Mouse (Mus musculus) liver, embryonic 12.5 days (tissue): ENCODE data around the gene Pqlc2. TPM values are rescaled to one million over a fixed set of nuclear protein-coding genes. Genes with fewer than 3 reads are reported as not detected.

Experiments used
- ATAC-seq: fragments of 200-750 bp; cut with Nextera tagmentation; 2 replicates; pipeline ENCODE4 v1.8.0; 2017; ENCODE audit warnings: moderate number of reproducible peaks, mild to moderate bottlenecking, moderate library complexity
- H3K27ac ChIP-seq: fragments of 300-500 bp; sonication (generic); 2 replicates; pipeline ENCODE4 v1.5.1; 2016; ENCODE audit warnings: mild to moderate bottlenecking
- H3K27me3 ChIP-seq: fragments of 300-500 bp; sonication (generic); replicated peaks from 2 replicates; pipeline ENCODE4 v1.6.1; 2016; ENCODE audit warnings: mild to moderate bottlenecking, moderate library complexity
- H3K36me3 ChIP-seq: fragments of 300-500 bp; sonication (generic); 2 replicates; pipeline ENCODE4 v1.6.1; 2016; ENCODE audit warnings: mild to moderate bottlenecking, moderate library complexity
- H3K4me1 ChIP-seq: fragments of 300-500 bp; sonication (generic); 2 replicates; pipeline ENCODE4 v1.6.1; 2016
- H3K4me2 ChIP-seq: fragments of 300-500 bp; sonication (generic); 2 replicates; pipeline ENCODE4 v1.6.1; 2016; ENCODE audit warnings: mild to moderate bottlenecking, moderate library complexity
- H3K4me3 ChIP-seq: fragments of 300-500 bp; sonication (generic); 2 replicates; pipeline ENCODE4 v1.5.1; 2016; ENCODE audit warnings: mild to moderate bottlenecking, moderate library complexity
- H3K9ac ChIP-seq: fragments of 300-500 bp; sonication (generic); 2 replicates; pipeline ENCODE4 v1.6.1; 2016; ENCODE audit warnings: mild to moderate bottlenecking, moderate library complexity
- H3K9me3 ChIP-seq: fragments of 300-500 bp; sonication (generic); replicated peaks from 2 replicates; pipeline ENCODE4 v1.6.1; 2016; ENCODE audit warnings: mild to moderate bottlenecking, moderate library complexity
- WGBS: fragments of 180-500 bp; shearing (Covaris S2); methylation state at CpG from one replicate; pipeline ENCODE4 v1.1.7; 2016; ENCODE audit not compliant: insufficient replicate concordance; 5-methylcytosine and 5-hydroxymethylcytosine counted together
- polyA plus RNA-seq: library from polyadenylated mRNA; unstranded; fragments of >200 nt; fragmentation: Nextera tagmentation; extraction: Ambion mirVana; gene quantifications from 2 replicates; pipeline ENCODE4 v1.2.1, GENCODE M21; 2016

Pqlc2 gene
- polyA plus RNA-seq, 1 experiment from 2014 or later, result 9.5 TPM

DNA sequence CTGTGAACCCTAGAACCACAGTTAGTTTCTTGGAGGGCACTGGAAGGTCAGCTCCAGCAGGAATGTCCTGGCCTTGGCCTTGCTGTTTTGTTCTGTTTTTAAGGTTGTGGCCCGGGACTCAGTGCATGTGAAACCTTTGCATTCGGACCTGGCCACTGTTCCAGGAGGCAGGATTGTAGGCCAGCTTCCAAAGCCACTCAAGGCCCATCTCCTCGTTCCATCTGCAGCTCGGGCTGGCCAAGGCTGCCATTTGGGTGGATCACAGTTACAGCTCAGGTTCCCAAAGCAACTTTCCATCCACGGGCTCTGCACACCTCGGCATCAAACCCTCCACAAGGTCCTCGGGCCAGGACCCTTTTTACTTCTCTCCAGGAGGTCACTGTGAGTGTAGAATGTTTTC is 35.9 kb downstream of the Pqlc2 start:
- Histone ChIP-seq H3K27me3 (no peaks in the 10 kb centered on the region), H3K4me2 (no peak overlapping the region), H3K36me3 (peaks cover 72% of the 10 kb centered on the region), H3K9ac (no peak overlapping the region), H3K4me3 (no peak overlapping the region), H3K4me1 (no peaks in the 10 kb centered on the region), H3K27ac (no peak overlapping the region), H3K9me3 (no peaks in the 10 kb centered on the region)
- WGBS, result 80% methylated on average over 7 of the region's 7 CpGs
- no peak for ATAC-seq

DNA sequence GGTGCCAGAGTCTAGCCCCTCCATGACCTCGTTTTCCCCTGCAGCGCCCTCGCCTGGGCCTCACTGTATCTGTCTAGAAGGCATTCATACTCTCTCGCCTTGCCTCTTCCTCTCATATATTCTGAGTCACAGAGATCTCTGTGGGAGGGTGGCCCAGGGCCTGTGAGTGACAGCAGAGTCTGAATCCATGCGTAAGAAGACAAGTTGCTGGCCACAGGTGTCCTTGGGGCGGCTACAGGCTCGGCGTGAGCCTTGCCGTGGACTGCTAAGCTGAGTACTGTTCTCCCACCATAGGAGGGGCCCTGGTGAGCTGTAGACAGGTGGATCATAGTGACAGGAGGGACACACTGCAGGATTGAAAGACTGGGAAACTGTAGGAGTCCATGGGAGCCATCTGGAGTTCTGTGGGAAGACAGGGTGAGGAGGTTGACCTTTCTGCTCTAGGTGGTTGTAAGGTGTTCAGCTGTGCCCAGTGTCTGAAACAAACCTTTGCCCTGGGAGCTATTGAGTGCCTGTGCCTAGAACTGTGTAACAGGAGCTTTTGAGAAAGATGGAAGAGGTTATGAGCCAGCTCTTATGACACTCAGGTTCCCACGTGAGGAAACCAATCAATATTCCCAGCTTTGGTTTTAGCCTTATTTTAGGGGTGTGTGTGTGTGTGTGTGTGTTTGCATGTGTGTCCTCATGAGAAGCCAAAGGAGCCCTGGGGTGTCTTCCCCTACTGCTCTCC is 37.4 kb downstream of the Pqlc2 start:
- H3K9me3 ChIP-seq, result no peaks in the 10 kb centered on the region
- H3K4me2 ChIP-seq, result no peak overlapping the region
- H3K27me3 ChIP-seq, result no peaks in the 10 kb centered on the region
- no peaks in the 10 kb centered on the region for H3K4me1 ChIP-seq
- H3K27ac ChIP-seq, result no peak overlapping the region
- WGBS, result 78% methylated on average over 10 of the region's 10 CpGs
- no peak overlapping the region for H3K9ac ChIP-seq
- H3K36me3 ChIP-seq, result peaks cover 80% of the 10 kb centered on the region
- ATAC-seq, result no peak
- H3K4me3 ChIP-seq, result no peak overlapping the region

DNA sequence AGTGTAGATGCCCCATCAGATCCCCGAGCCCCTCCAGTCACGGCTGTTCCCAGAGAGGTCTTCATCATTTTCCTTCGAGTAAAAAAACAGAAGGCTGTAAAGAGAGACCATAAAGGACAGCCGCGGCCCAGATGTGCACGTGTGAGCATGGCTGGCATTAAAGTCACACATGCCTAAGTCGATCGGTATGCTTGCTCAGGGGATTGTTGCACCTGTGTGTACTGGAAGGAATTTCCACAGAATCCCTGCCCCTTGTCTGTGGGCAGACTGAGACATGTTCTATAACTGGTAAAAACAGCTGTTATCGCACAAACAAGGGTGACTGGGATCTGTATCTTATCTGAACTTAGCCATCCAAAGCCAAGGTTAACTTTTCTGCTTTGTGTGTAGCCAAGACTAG is 38.9 kb downstream of the Pqlc2 start:
- 85% methylated on average over 9 of the region's 9 CpGs for WGBS
- ATAC-seq, result no peak
- H3K27ac ChIP-seq, result no peak overlapping the region

DNA sequence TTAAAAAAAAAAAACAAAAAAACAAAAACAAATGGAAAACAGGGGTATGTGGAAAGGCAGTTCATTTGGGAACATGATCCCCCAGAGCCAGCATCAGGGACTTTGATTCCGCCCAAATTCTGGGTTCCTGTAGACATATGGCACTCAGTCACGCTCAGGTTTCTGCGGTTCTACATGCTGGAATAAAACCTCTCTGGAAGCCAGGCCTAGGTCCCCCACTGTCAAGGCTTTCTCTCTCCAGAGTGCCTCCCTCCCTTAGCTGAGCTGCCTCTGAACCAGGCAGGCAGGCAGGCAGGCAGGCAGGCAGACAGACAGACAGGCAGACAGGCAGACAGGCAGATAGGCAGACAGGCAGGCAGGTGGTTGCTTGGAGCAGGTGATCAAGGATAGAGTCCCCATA is 40.3 kb downstream of the Pqlc2 start:
- Histone ChIP-seq H3K4me2 (no peak overlapping the region), H3K9me3 (no peaks in the 10 kb centered on the region), H3K4me3 (no peak overlapping the region), H3K9ac (no peak overlapping the region), H3K36me3 (peaks cover 89% of the 10 kb centered on the region), H3K27ac (no peak overlapping the region), H3K4me1 (no peaks in the 10 kb centered on the region), H3K27me3 (no peaks in the 10 kb centered on the region)
- 88% methylated on average over 3 of the region's 3 CpGs for WGBS
- ATAC-seq, result no peak

More for the DNA sequence above, 38.9 kb downstream of the Pqlc2 start:
- Histone ChIP-seq H3K9ac (no peak overlapping the region), H3K9me3 (no peaks in the 10 kb centered on the region), H3K27me3 (no peaks in the 10 kb centered on the region), H3K36me3 (peaks cover 86% of the 10 kb centered on the region), H3K4me1 (no peaks in the 10 kb centered on the region), H3K4me2 (no peak overlapping the region), H3K4me3 (no peak overlapping the region)

DNA sequence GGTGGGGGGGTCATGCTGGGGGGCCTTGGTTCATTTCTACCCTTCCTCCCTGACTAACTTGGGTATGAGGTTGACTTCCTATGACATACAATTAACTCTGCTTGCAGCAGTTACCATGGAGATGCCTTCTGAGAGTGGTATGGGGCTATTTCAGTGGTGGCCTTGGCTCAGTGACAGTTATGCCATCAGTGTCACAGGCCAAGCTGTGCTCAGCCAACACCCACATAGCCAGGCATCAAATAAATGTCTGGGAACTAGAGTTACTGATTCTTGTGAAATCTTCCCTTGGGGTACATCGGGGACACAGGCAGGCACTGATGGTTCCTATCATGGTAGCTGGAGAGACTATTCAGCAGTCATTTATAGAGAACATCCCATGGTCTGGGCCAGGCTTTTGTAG is 42.3 kb downstream of the Pqlc2 start:
- H3K9me3 ChIP-seq, result no peaks in the 10 kb centered on the region
- ATAC-seq, result no peak
- no peak overlapping the region for H3K4me2 ChIP-seq
- H3K27ac ChIP-seq, result no peak overlapping the region
- H3K27me3 ChIP-seq, result no peaks in the 10 kb centered on the region
- 83% methylated on average over 1 of the region's 1 CpGs for WGBS
- no peak overlapping the region for H3K4me3 ChIP-seq
- no peaks in the 10 kb centered on the region for H3K4me1 ChIP-seq
- H3K36me3 ChIP-seq, result peaks cover 89% of the 10 kb centered on the region
- no peak overlapping the region for H3K9ac ChIP-seq

DNA sequence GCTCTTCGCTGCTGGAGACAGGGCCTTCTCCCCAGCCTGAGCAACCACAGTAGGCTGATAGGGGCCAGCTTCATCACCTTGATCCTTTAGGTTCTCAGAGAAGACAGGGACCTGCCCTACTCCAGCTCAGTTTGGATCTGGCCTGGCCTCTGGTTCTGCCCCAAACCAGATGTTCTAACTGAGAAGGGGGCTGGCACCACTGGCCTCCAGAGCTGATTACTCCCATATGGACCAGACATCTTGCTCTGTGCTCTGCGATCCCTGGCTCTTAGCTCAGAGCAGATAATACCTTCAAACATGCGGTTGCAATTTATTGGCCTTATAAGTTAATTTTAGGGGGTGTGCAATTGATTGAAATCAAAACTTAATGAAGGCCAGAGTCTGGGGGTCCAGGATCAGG is 43.2 kb downstream of the Pqlc2 start:
- no peak for ATAC-seq
- WGBS, result 86% methylated on average over 3 of the region's 3 CpGs
- no peaks in the 10 kb centered on the region for H3K9me3 ChIP-seq
- H3K36me3 ChIP-seq, result peaks cover 93% of the 10 kb centered on the region
- no peak overlapping the region for H3K4me3 ChIP-seq
- H3K27ac ChIP-seq, result no peak overlapping the region
- H3K27me3 ChIP-seq, result no peaks in the 10 kb centered on the region
- no peaks in the 10 kb centered on the region for H3K4me1 ChIP-seq
- no peak overlapping the region for H3K9ac ChIP-seq
- no peak overlapping the region for H3K4me2 ChIP-seq

DNA sequence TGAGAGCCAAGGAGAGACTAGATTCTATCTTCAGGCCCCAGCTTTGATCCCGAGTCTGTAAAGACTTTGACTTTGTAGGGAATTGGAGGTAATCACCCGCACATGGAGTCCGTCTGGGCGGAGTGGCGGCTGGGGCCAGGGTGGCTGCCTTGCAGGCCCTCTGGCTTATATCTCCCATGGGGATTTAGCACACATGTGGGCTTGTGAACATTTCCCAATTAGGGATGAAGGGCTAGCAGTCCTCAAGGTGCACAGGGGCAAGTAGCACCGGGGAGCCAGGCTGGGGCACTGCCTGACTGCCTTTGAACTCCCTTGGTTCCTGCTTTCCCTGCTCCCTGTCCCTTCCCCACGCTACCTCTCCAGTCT is 44.0 kb downstream of the Pqlc2 start:
- Histone ChIP-seq H3K27ac (no peak overlapping the region), H3K4me2 (no peak overlapping the region), H3K36me3 (peaks cover 94% of the 10 kb centered on the region), H3K9me3 (no peaks in the 10 kb centered on the region), H3K27me3 (no peaks in the 10 kb centered on the region), H3K4me1 (no peaks in the 10 kb centered on the region), H3K4me3 (no peak overlapping the region), H3K9ac (no peak overlapping the region)
- no peak for ATAC-seq
- WGBS, result 81% methylated on average over 7 of the region's 7 CpGs

DNA sequence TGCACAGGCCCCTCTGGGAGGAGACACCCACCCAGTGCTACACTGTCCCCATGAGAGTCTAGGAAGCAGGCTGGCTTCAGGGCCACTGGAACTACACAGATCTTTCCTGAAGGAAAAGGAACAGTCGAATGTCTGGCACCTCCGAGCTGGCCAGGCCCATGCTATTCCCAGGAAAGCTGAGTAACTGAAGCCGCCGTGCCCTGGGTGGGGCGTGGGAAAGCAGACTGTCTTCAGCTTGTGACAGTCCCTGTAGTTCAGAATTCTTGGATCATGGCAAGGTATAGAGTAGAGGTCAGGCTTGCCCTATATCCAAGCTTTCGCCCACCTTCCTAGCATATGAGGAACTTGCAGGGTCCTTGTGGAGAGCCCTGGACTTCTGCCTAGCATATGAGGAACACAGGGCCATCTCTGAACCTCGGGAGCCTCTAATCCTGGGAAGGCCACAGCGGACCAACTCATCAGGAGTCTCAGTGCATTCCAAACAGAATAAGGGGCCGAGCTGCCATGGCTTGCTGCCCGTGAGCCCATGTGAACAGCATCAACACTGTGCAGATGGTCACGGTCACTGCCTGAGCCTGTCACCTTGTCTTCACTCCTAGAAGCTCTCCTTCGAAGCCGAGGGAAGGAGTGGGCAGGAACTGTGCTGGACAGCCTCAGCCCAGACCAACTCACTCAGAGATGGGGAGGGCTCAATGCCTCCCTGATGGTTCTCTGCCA is 44.6 kb downstream of the Pqlc2 start:
- no peaks in the 10 kb centered on the region for H3K9me3 ChIP-seq
- ATAC-seq, result no peak
- H3K27ac ChIP-seq, result no peak overlapping the region
- no peak overlapping the region for H3K4me3 ChIP-seq
- H3K9ac ChIP-seq, result no peak overlapping the region
- no peaks in the 10 kb centered on the region for H3K27me3 ChIP-seq
- H3K4me1 ChIP-seq, result no peaks in the 10 kb centered on the region
- no peak overlapping the region for H3K4me2 ChIP-seq
- WGBS, result 80% methylated on average over 13 of the region's 13 CpGs
- H3K36me3 ChIP-seq, result peaks cover 94% of the 10 kb centered on the region

DNA sequence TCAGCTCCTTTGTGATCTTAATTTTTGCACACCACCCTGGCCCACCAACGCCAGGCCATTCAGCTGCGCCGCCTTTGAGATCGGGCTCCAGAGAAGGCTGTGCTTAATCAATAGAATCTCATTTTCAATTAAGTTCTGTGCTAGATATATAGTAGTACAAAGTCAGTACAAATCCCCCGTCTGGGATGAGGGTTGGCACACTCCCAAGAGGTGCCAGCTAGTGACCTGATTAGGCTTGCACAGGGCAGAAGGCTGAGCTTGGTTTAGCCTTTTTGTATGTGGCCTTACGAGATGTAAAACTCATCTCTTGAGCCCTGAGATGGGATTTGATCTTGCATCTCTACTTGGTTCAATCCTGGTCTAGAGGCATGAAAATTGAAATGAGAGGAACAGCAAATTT is 47.5 kb downstream of the Pqlc2 start:
- Histone ChIP-seq H3K9ac (no peak overlapping the region), H3K4me3 (no peak overlapping the region), H3K4me2 (no peak overlapping the region), H3K36me3 (peaks cover 100% of the 10 kb centered on the region), H3K4me1 (no peaks in the 10 kb centered on the region), H3K9me3 (no peaks in the 10 kb centered on the region), H3K27ac (no peak overlapping the region), H3K27me3 (no peaks in the 10 kb centered on the region)
- no peak for ATAC-seq
- WGBS, result 86% methylated on average over 6 of the region's 6 CpGs

DNA sequence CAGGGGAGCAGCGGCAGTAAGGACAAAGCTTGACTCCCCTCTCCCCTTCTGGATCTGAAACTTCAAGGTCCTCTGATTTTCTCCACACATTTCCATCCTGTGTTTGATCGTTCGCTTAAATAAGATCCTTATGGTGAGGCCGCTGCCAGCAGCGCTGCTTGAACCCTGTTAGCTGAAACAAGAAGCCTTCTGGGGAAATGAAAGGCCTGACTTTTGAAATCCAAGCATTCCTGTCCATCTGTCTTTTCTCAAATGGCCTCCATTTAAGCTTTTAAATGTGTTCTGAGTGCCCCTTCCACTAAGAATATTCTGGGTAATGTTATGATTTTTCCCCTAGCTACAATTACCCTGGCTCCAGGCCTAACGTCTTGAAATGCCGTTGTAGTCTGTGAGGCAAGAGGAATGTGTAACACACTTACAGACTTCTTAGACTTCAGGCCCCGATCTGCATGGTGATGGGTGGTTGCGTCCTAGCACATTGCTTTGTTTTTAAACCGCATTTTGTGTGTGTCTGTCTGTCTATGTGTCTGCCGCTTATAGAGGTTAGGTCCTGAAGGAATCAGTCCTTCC is 51.1 kb downstream of the Pqlc2 start:
- no peaks in the 10 kb centered on the region for H3K4me1 ChIP-seq
- no peak for ATAC-seq
- no peak overlapping the region for H3K4me2 ChIP-seq
- H3K4me3 ChIP-seq, result no peak overlapping the region
- no peak overlapping the region for H3K9ac ChIP-seq
- no peaks in the 10 kb centered on the region for H3K9me3 ChIP-seq
- H3K36me3 ChIP-seq, result peaks cover 93% of the 10 kb centered on the region
- WGBS, result 84% methylated on average over 11 of the region's 11 CpGs
- no peak overlapping the region for H3K27ac ChIP-seq
- H3K27me3 ChIP-seq, result no peaks in the 10 kb centered on the region

DNA sequence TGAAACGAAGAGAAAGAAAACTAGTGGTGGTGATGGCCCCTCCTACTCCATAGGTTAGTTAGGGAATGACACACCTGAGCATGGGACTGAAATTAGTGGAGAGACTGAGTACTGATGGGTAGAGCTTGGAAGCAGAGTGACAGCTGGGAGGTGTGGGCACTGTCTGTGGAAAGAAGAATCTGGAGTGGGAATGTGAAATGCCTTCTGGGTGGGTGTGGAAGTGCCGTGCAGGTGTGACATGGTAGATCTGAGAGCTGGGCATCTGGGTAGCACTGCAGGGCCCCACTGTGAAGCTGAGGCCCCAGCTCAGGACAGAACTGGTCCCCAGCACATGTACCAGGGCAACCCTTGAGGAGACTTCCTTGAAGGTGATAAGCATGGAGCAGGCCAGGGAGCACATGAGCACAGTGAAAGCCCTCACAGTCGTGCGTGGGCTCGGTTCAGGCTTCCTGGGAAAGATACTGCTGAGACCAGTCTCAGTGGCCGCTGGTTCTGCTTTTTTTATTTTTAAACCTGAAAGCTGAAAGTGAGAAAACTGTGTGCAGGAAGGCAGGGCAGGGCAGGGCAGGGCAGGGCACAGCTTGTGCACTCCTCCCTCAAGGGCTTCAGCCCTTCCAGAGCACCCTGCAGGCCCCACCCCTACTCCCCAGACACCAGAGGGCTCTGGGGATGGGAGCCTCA is 51.7 kb downstream of the Pqlc2 start:
- ATAC-seq, result no peak
- Histone ChIP-seq H3K36me3 (peaks cover 86% of the 10 kb centered on the region), H3K4me1 (no peaks in the 10 kb centered on the region), H3K4me2 (no peak overlapping the region), H3K9ac (no peak overlapping the region), H3K4me3 (no peak overlapping the region), H3K27ac (no peak overlapping the region), H3K9me3 (no peaks in the 10 kb centered on the region), H3K27me3 (no peaks in the 10 kb centered on the region)
- WGBS, result 68% methylated on average over 6 of the region's 6 CpGs

DNA sequence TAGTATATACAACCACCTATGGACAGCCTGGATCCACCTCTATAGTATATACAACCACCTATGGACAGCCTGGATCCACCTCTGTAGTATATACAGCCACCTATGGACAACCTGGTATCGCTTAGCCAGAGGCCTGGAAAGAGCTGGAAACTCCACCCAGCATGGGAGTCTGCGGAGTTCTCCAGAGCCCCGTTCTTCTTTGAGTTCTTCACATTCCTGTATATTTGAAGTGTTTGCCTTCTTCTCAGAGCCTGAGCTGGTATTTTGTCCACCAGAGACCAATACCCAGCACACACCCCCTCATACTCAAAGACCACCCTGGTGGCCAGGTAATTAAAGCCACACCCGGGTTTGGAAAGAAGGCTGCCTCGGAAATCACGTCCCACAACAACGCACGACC is 53.8 kb downstream of the Pqlc2 start:
- H3K9me3 ChIP-seq, result no peaks in the 10 kb centered on the region
- H3K4me3 ChIP-seq, result no peak overlapping the region
- peaks cover 5% of the 10 kb centered on the region for H3K4me1 ChIP-seq
- H3K27me3 ChIP-seq, result no peaks in the 10 kb centered on the region
- no peak overlapping the region for H3K27ac ChIP-seq
- 85% methylated on average over 8 of the region's 8 CpGs for WGBS
- no peak overlapping the region for H3K4me2 ChIP-seq
- H3K9ac ChIP-seq, result no peak overlapping the region
- H3K36me3 ChIP-seq, result peaks cover 71% of the 10 kb centered on the region
- ATAC-seq, result no peak
